Mouse (Mus musculus): ENCODE measurements around the gene Panx2. TPM values are rescaled to one million over a fixed set of nuclear protein-coding genes. Genes with fewer than 3 reads are reported as not detected.

The Panx2 gene
- polyA plus RNA-seq, 1 experiment from 2014 or later: 8.5 TPM

GRCm38 (mm10) chr15:89070606-89071005 is 11.1 kb downstream of the Panx2 start:
- H3K36me3 ChIP-seq (replicated peaks; ENCODE audit: control insufficient read depth, insufficient read depth): peaks cover 24% of the 10 kb centered on the region
- no peak for DNase-seq (ENCODE audit: low spot score)
- no peak overlapping the region for H3K27ac ChIP-seq
- H3K4me1 ChIP-seq (replicated peaks; ENCODE audit: control insufficient read depth, insufficient read depth, low read length): peaks cover 15% of the 10 kb centered on the region
- no peak overlapping the region for H3K4me3 ChIP-seq (replicated peaks; ENCODE audit: low read length)
- 69% methylated on average over 24 of the region's 24 CpGs for whole genome bisulfite sequencing
- H3K9me3 ChIP-seq (ENCODE audit: control insufficient read depth, low read length): no peaks in the 10 kb centered on the region
- no peak overlapping the region for H3K9ac ChIP-seq
- no peak for ATAC-seq (ENCODE audit: low FRiP score)
- peaks cover 32% of the 10 kb centered on the region for H3K27me3 ChIP-seq (ENCODE audit: control insufficient read depth, insufficient read depth, low read length)
- no peak overlapping the region for H3K4me2 ChIP-seq (replicated peaks)

- Histone ChIP-seq H3K9ac (no peak overlapping the region; the same call in 1 of the 2 replicates), H3K4me3 (replicated peaks; ENCODE audit: low read length) (no peak overlapping the region), H3K9me3 (ENCODE audit: control insufficient read depth, low read length) (no peaks in the 10 kb centered on the region), H3K36me3 (replicated peaks; ENCODE audit: control insufficient read depth, insufficient read depth) (peaks cover 10% of the 10 kb centered on the region), H3K27me3 (ENCODE audit: control insufficient read depth, insufficient read depth, low read length) (no peaks in the 10 kb centered on the region), H3K4me2 (replicated peaks) (peak overlapping the region; percentile 92; the same call in 1 of the 2 replicates), H3K4me1 (replicated peaks; ENCODE audit: control insufficient read depth, insufficient read depth, low read length) (peaks cover 35% of the 10 kb centered on the region), H3K27ac (no peak overlapping the region)
- WGBS: 85% methylated on average over 10 of the region's 10 CpGs
- DNase-seq (ENCODE audit: low spot score): no peak
- ATAC-seq (ENCODE audit: low FRiP score): no peak
Observed at GRCm38 (mm10) chr15:89073993-89074603, 14.6 kb downstream of the Panx2 start.

GRCm38 (mm10) chr15:89074613-89075477 is 15.3 kb downstream of the Panx2 start, which contains the start of gene Trabd:
TSS of gene Trabd (plus strand) at chr15:89075124.
- DNase-seq (ENCODE audit: low spot score): no peak

GRCm38 (mm10) chr15:89075478-89076147 is 16.1 kb downstream of the Panx2 start:
- Histone ChIP-seq H3K27me3 (ENCODE audit: control insufficient read depth, insufficient read depth, low read length) (no peaks in the 10 kb centered on the region), H3K4me3 (replicated peaks; ENCODE audit: low read length) (peak overlapping the region; percentile 91), H3K27ac (peak overlapping the region; percentile 90), H3K36me3 (replicated peaks; ENCODE audit: control insufficient read depth, insufficient read depth) (peaks cover 10% of the 10 kb centered on the region), H3K4me2 (replicated peaks) (peak overlapping the region; percentile 92), H3K9ac (peak overlapping the region; percentile 93), H3K9me3 (ENCODE audit: control insufficient read depth, low read length) (no peaks in the 10 kb centered on the region), H3K4me1 (replicated peaks; ENCODE audit: control insufficient read depth, insufficient read depth, low read length) (peaks cover 35% of the 10 kb centered on the region)
- ATAC-seq (ENCODE audit: low FRiP score): peak; percentile 91
- DNase-seq (ENCODE audit: low spot score): peak; percentile 88
- WGBS: under 1% methylated on average over 47 of the region's 59 CpGs

More at GRCm38 (mm10) chr15:89074613-89075477, 15.3 kb downstream of the Panx2 start, which contains the start of gene Trabd:
- ATAC-seq (ENCODE audit: low FRiP score): no peak
- Histone ChIP-seq H3K27ac (peak within 1 kb of the TSS; percentile 90), H3K4me3 (replicated peaks; ENCODE audit: low read length) (peak within 1 kb of the TSS; percentile 91), H3K36me3 (replicated peaks; ENCODE audit: control insufficient read depth, insufficient read depth) (peaks cover 11% of the 10 kb centered on the region), H3K4me2 (replicated peaks) (peak within 1 kb of the TSS; percentile 92), H3K27me3 (ENCODE audit: control insufficient read depth, insufficient read depth, low read length) (no peaks in the 10 kb centered on the region), H3K9ac (peak within 1 kb of the TSS; percentile 93), H3K4me1 (replicated peaks; ENCODE audit: control insufficient read depth, insufficient read depth, low read length) (peaks cover 35% of the 10 kb centered on the region), H3K9me3 (ENCODE audit: control insufficient read depth, low read length) (no peaks in the 10 kb centered on the region)
- WGBS: 22% methylated on average over 11 of the region's 11 CpGs

- H3K9me3 ChIP-seq (ENCODE audit: control insufficient read depth, low read length): no peaks in the 10 kb centered on the region
- ATAC-seq (ENCODE audit: low FRiP score): peak; percentile 72
- H3K4me1 ChIP-seq (replicated peaks; ENCODE audit: control insufficient read depth, insufficient read depth, low read length): peaks cover 35% of the 10 kb centered on the region
- no peaks in the 10 kb centered on the region for H3K27me3 ChIP-seq (ENCODE audit: control insufficient read depth, insufficient read depth, low read length)
- DNase-seq (ENCODE audit: low spot score): peak; percentile 33
- peak overlapping the region; percentile 91 for H3K4me3 ChIP-seq (replicated peaks; ENCODE audit: low read length)
- H3K36me3 ChIP-seq (replicated peaks; ENCODE audit: control insufficient read depth, insufficient read depth): peaks cover 16% of the 10 kb centered on the region
- WGBS: under 1% methylated on average over 38 of the region's 39 CpGs
- H3K27ac ChIP-seq: peak overlapping the region; percentile 90
- peak overlapping the region; percentile 93 for H3K9ac ChIP-seq
- H3K4me2 ChIP-seq (replicated peaks): peak overlapping the region; percentile 92
Observed at GRCm38 (mm10) chr15:89076156-89076731, 16.7 kb downstream of the Panx2 start.

- DNase-seq (ENCODE audit: low spot score) (no peak), ATAC-seq (ENCODE audit: low FRiP score) (no peak)
- Histone ChIP-seq H3K4me3 (replicated peaks; ENCODE audit: low read length) (no peak overlapping the region), H3K4me2 (replicated peaks) (peak overlapping the region; percentile 92; the same call in 1 of the 2 replicates), H3K36me3 (replicated peaks; ENCODE audit: control insufficient read depth, insufficient read depth) (peaks cover 37% of the 10 kb centered on the region), H3K4me1 (replicated peaks; ENCODE audit: control insufficient read depth, insufficient read depth, low read length) (peaks cover 35% of the 10 kb centered on the region), H3K9ac (peak overlapping the region; percentile 93; the same call in 1 of the 2 replicates), H3K27me3 (ENCODE audit: control insufficient read depth, insufficient read depth, low read length) (no peaks in the 10 kb centered on the region), H3K27ac (no peak overlapping the region), H3K9me3 (ENCODE audit: control insufficient read depth, low read length) (no peaks in the 10 kb centered on the region)
- 79% methylated on average over 9 of the region's 9 CpGs for WGBS
Observed at GRCm38 (mm10) chr15:89078208-89078836, 18.8 kb downstream of the Panx2 start.

GRCm38 (mm10) chr15:89083906-89084305 is 24.4 kb downstream of the Panx2 start:
- ATAC-seq (ENCODE audit: low FRiP score): no peak
- DNase-seq (ENCODE audit: low spot score): no peak
- Histone ChIP-seq H3K4me1 (replicated peaks; ENCODE audit: control insufficient read depth, insufficient read depth, low read length) (0 out of 2 replicates have a peak, but pooled peaks cover 7% of the 10 kb centered on the region), H3K27ac (no peak overlapping the region), H3K9me3 (ENCODE audit: control insufficient read depth, low read length) (no peaks in the 10 kb centered on the region), H3K9ac (no peak overlapping the region), H3K4me3 (replicated peaks; ENCODE audit: low read length) (no peak overlapping the region), H3K36me3 (replicated peaks; ENCODE audit: control insufficient read depth, insufficient read depth) (peaks cover 79% of the 10 kb centered on the region), H3K4me2 (replicated peaks) (no peak overlapping the region), H3K27me3 (ENCODE audit: control insufficient read depth, insufficient read depth, low read length) (no peaks in the 10 kb centered on the region)
- WGBS: 100% methylated on average over 1 of the region's 1 CpGs

- 94% methylated on average over 2 of the region's 2 CpGs for WGBS
- no peaks in the 10 kb centered on the region for H3K9me3 ChIP-seq (ENCODE audit: control insufficient read depth, low read length)
- H3K36me3 ChIP-seq (replicated peaks; ENCODE audit: control insufficient read depth, insufficient read depth): peaks cover 72% of the 10 kb centered on the region
- H3K4me3 ChIP-seq (replicated peaks; ENCODE audit: low read length): no peak overlapping the region
- H3K4me1 ChIP-seq (replicated peaks; ENCODE audit: control insufficient read depth, insufficient read depth, low read length): peaks cover 11% of the 10 kb centered on the region
- DNase-seq (ENCODE audit: low spot score) (no peak), ATAC-seq (ENCODE audit: low FRiP score) (no peak)
- no peak overlapping the region for H3K9ac ChIP-seq
- no peak overlapping the region for H3K4me2 ChIP-seq (replicated peaks)
- no peaks in the 10 kb centered on the region for H3K27me3 ChIP-seq (ENCODE audit: control insufficient read depth, insufficient read depth, low read length)
- no peak overlapping the region for H3K27ac ChIP-seq
Observed at GRCm38 (mm10) chr15:89084826-89085225, 25.3 kb downstream of the Panx2 start.

All from hindbrain, embryonic 14.5 days (tissue).